ENCODE assay signal across 9 mouse cellular contexts in the genomic region with DNA sequence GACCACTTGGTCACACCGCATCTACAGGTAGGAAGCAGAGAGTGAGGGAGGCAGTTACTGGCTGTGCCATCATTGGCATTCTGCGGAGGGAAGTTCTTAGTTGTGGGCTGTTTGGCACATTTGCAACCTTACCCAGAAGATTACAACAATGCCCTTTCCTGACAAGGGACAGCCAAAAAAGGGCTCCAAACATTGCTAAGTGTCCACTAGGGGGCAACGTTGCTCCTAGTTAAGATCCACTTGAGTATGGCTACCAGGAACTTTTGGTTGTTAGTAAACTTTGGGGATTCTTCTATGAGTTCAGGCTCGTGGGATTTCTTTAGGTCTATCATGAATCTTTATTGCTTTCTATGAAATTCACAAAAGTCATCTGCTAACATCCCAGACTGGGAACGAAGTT.
DNase-seq lines count a peak whose midpoint lies in the region; ATAC-seq and TF ChIP-seq lines count a peak whose summit lies in the region.
"Had no signal": no experiment of that assay in that cellular context is flagged by ENCODE, and none has a peak within 500 bp of the region (broad histone marks: within the 10 kb centered on the region; RNA-seq: fewer than 3 reads in every experiment).

No protein-coding gene starts in this region.

- no peak for TF ChIP-seq EP300 in liver, embryonic 14.5 days (IDR thresholded peaks at IDR 0.05; ENCODE audit: low read depth)

- H3K9me3 ChIP-seq in liver, embryonic 12.5 days (replicated peaks): 0 out of 2 replicates have a peak, but pooled peaks cover 6% of the 10 kb centered on the region
- 0 out of 2 replicates have a peak, but pooled peaks cover 5% of the 10 kb centered on the region for H3K9me3 ChIP-seq in hindbrain, postnatal 0 days (ENCODE audit: low read length)
- no peaks in the 10 kb centered on the region for H3K9me3 ChIP-seq in liver, embryonic 14.5 days (ENCODE audit: control insufficient read depth, low read length)

- no peaks in the 10 kb centered on the region for H3K36me3 ChIP-seq in liver, embryonic 12.5 days
- H3K36me3 ChIP-seq in hindbrain, postnatal 0 days (ENCODE audit: insufficient read depth, low read length): no peaks in the 10 kb centered on the region
- no peaks in the 10 kb centered on the region for H3K36me3 ChIP-seq in liver, embryonic 14.5 days (replicated peaks; ENCODE audit: control insufficient read depth, insufficient read depth, low read depth)
- H3K36me3 ChIP-seq: lung, embryonic 15.5 days had no signal

- H3K4me1 ChIP-seq in liver, embryonic 12.5 days: no peaks in the 10 kb centered on the region
- no peaks in the 10 kb centered on the region for H3K4me1 ChIP-seq in hindbrain, postnatal 0 days (ENCODE audit: insufficient read depth, low read length)
- H3K4me1 ChIP-seq in liver, embryonic 14.5 days (replicated peaks; ENCODE audit: control insufficient read depth in 2 of 2, insufficient read depth in 2 of 2, low read length in 1 of 2): no peaks in the 10 kb centered on the region
- H3K4me1 ChIP-seq: lung, embryonic 15.5 days had no signal

- H3K4me3 ChIP-seq in liver, embryonic 12.5 days: no peak overlapping the region
- no peak overlapping the region for H3K4me3 ChIP-seq in hindbrain, postnatal 0 days (ENCODE audit: low read length)
- no peak overlapping the region for H3K4me3 ChIP-seq in liver, embryonic 14.5 days (ENCODE audit: insufficient read depth in 1 of 2, low read depth in 2 of 2, low read length in 2 of 2)
- H3K4me3 ChIP-seq: erythroblast, embryonic 14.5 days; lung, embryonic 15.5 days had no signal

- no peak overlapping the region for H3K27ac ChIP-seq in liver, embryonic 12.5 days
- H3K27ac ChIP-seq in hindbrain, postnatal 0 days: no peak overlapping the region
- H3K27ac ChIP-seq in liver, embryonic 14.5 days: no peak overlapping the region
- H3K27ac ChIP-seq: lung, embryonic 15.5 days had no signal

- no peak for ATAC-seq in liver, embryonic 12.5 days
- ATAC-seq in hindbrain, postnatal 0 days: no peak
- ATAC-seq in liver, embryonic 14.5 days (ENCODE audit: insufficient read depth): no peak

- peak; percentile 80 for TF ChIP-seq CTCF in hindbrain, postnatal 0 days (IDR thresholded peaks at IDR 0.05; ENCODE audit: low read depth)
- TF ChIP-seq CTCF in liver, embryonic 14.5 days (IDR thresholded peaks at IDR 0.05; ENCODE audit: low read depth): peak; percentile 51; the same call in 1 of the 2 replicates

- H3K4me2 ChIP-seq in liver, embryonic 12.5 days: no peak overlapping the region
- H3K4me2 ChIP-seq in hindbrain, postnatal 0 days (ENCODE audit: low read depth, low read length): no peak overlapping the region
- no peak overlapping the region for H3K4me2 ChIP-seq in liver, embryonic 14.5 days (ENCODE audit: low read depth)
- H3K4me2 ChIP-seq: lung, embryonic 15.5 days had no signal

- 29% methylated on average over 5 of the region's 5 CpGs for WGBS in liver, embryonic 12.5 days (ENCODE audit: insufficient replicate concordance)
- WGBS in hindbrain, postnatal 0 days: 28% methylated on average over 5 of the region's 5 CpGs
- 28% methylated on average over 5 of the region's 5 CpGs for WGBS in liver, embryonic 14.5 days (ENCODE audit: insufficient replicate concordance)

- peak; percentile 39 for DNase-seq in liver
- peak; percentile 28 to 49 for DNase-seq in adrenal gland, adult 18-20 months (ENCODE audit: low spot score in 2 of 2)
- DNase-seq in cerebellum, postnatal 25 days: peak; percentile 31 to 70
- DNase-seq in hindbrain, postnatal 0 days (ENCODE audit: low spot score): peak; percentile 80
- DNase-seq in liver, embryonic 14.5 days (ENCODE audit: low read depth in 3 of 3, low spot score in 3 of 3): peak in 2 of 3 experiments; percentile 7 to 10
- DNase-seq in retina, postnatal 7 days (ENCODE audit: low read depth, low spot score): peak; percentile 41

- H3K27me3 ChIP-seq in liver, embryonic 12.5 days (replicated peaks): no peaks in the 10 kb centered on the region
- no peaks in the 10 kb centered on the region for H3K27me3 ChIP-seq in hindbrain, postnatal 0 days (ENCODE audit: insufficient read depth, low read length)
- H3K27me3 ChIP-seq in liver, embryonic 14.5 days (ENCODE audit: control insufficient read depth, insufficient read depth, low read length): no peaks in the 10 kb centered on the region
- H3K27me3 ChIP-seq: lung, embryonic 15.5 days had no signal

- H3K9ac ChIP-seq in liver, embryonic 12.5 days: no peak overlapping the region
- H3K9ac ChIP-seq in hindbrain, postnatal 0 days (replicated peaks; ENCODE audit: low read length): no peak overlapping the region
- H3K9ac ChIP-seq in liver, embryonic 14.5 days (replicated peaks): no peak overlapping the region
- H3K9ac ChIP-seq: lung, embryonic 15.5 days had no signal

Comparison
In these comparisons a context has a peak if more than half of its experiments do, and no peak if none do; other contexts are left out.
1. DNase-seq: peak in every context shown above with its lines; median percentile 80 in hindbrain, postnatal 0 days; 50 in cerebellum, postnatal 25 days; 41 in retina, postnatal 7 days; 39 in liver; 38 in adrenal gland, adult 18-20 months; 8 in liver, embryonic 14.5 days.